Mouse (Mus musculus) heart, embryonic 15.5 days (tissue): Measurements from ENCODE around the gene Gphn. TPM values are rescaled to one million over a fixed set of nuclear protein-coding genes. Genes with fewer than 3 reads are reported as not detected.

Source experiments
- ATAC-seq: fragments of 200-750 bp; cut with Nextera tagmentation; replicated peaks from 2 replicates; pipeline ENCODE4 v1.8.0; 2017; ENCODE audit warnings: low read depth, moderate TSS enrichment; ENCODE audit not compliant: insufficient number of reproducible peaks, insufficient read depth, low FRiP score
- H3K27ac ChIP-seq: fragments of 300-500 bp; sonication (generic); 2 replicates; pipeline ENCODE4 v1.5.1; 2015; ENCODE audit warnings: mild to moderate bottlenecking, inconsistent platforms
- H3K27me3 ChIP-seq: fragments of 300-500 bp; sonication (generic); 2 replicates; pipeline ENCODE4 v1.6.1; 2015; ENCODE audit warnings: inconsistent platforms
- H3K36me3 ChIP-seq: fragments of 300-500 bp; sonication (generic); 2 replicates; pipeline ENCODE4 v1.6.1; 2015; ENCODE audit warnings: mild to moderate bottlenecking, inconsistent platforms
- H3K4me1 ChIP-seq: fragments of 300-500 bp; sonication (generic); replicated peaks from 2 replicates; pipeline ENCODE4 v1.6.1; 2015; ENCODE audit warnings: inconsistent platforms
- H3K4me2 ChIP-seq: fragments of 300-500 bp; sonication (generic); 2 replicates; pipeline ENCODE4 v1.6.1; 2015; ENCODE audit warnings: inconsistent platforms, mild to moderate bottlenecking, moderate library complexity
- H3K4me3 ChIP-seq: fragments of 300-500 bp; sonication (generic); 2 replicates; pipeline ENCODE4 v1.5.1; 2015; ENCODE audit warnings: mild to moderate bottlenecking, inconsistent platforms
- H3K9ac ChIP-seq: fragments of 300-500 bp; sonication (generic); 2 replicates; pipeline ENCODE4 v1.6.1; 2015; ENCODE audit warnings: mild to moderate bottlenecking, inconsistent platforms
- H3K9me3 ChIP-seq: fragments of 300-500 bp; sonication (generic); replicated peaks from 2 replicates; pipeline ENCODE4 v1.6.1; 2016; ENCODE audit warnings: inconsistent platforms
- WGBS: fragments of 180-500 bp; shearing (Covaris S2); methylation state at CpG from one replicate; pipeline ENCODE4 v1.1.7; 2015; ENCODE audit warnings: mixed read lengths; 5-methylcytosine and 5-hydroxymethylcytosine counted together
- polyA plus RNA-seq: library from polyadenylated mRNA; unstranded; fragments of >200 nt; fragmentation: Nextera tagmentation; extraction: Ambion mirVana; gene quantifications from 2 replicates; pipeline ENCODE4 v1.2.1, GENCODE M21; 2015

Gphn gene
- polyA plus RNA-seq, result 11.8 and 12.1 TPM in 2 replicates

GRCm38 (mm10) chr12:78225707-78226518 is at the start of gene Gphn:
Gene Gphn, plus strand, starts transcription at chr12:78226379.
- peak within 1 kb of the TSS; percentile 99 for H3K27ac ChIP-seq
- H3K4me3 ChIP-seq, result peak within 1 kb of the TSS; percentile 98
- ATAC-seq, result peak; percentile 94
- H3K4me2 ChIP-seq, result peak within 1 kb of the TSS; percentile 84
- peaks cover 4% of the 10 kb centered on the region for H3K4me1 ChIP-seq
- no peaks in the 10 kb centered on the region for H3K27me3 ChIP-seq
- H3K9ac ChIP-seq, result peak within 1 kb of the TSS; percentile 89
- WGBS, result under 1% methylated on average over 70 of the region's 70 CpGs
- no peaks in the 10 kb centered on the region for H3K9me3 ChIP-seq
- no peaks in the 10 kb centered on the region for H3K36me3 ChIP-seq

GRCm38 (mm10) chr12:78181452-78181851 is 44.7 kb upstream of the Gphn start:
- H3K27ac ChIP-seq, result no peak overlapping the region
- ATAC-seq, result no peak
- H3K36me3 ChIP-seq, result no peaks in the 10 kb centered on the region
- WGBS, result 65% methylated on average over 2 of the region's 2 CpGs
- no peak overlapping the region for H3K4me2 ChIP-seq
- no peak overlapping the region for H3K4me3 ChIP-seq
- H3K9ac ChIP-seq, result no peak overlapping the region
- H3K9me3 ChIP-seq, result no peaks in the 10 kb centered on the region
- H3K4me1 ChIP-seq, result no peaks in the 10 kb centered on the region
- H3K27me3 ChIP-seq, result no peaks in the 10 kb centered on the region

- no peak within 1 kb of the TSS for H3K4me3 ChIP-seq
- H3K4me1 ChIP-seq, result no peaks in the 10 kb centered on the region
- H3K9ac ChIP-seq, result no peak within 1 kb of the TSS
- no peak within 1 kb of the TSS for H3K27ac ChIP-seq
- no peaks in the 10 kb centered on the region for H3K36me3 ChIP-seq
- no peaks in the 10 kb centered on the region for H3K9me3 ChIP-seq
- H3K4me2 ChIP-seq, result no peak within 1 kb of the TSS
- H3K27me3 ChIP-seq, result no peaks in the 10 kb centered on the region
- ATAC-seq, result no peak
These were observed 32.2 kb upstream of the Gphn start, which contains the start of gene Gm6657 for GRCm38 (mm10) chr12:78193942-78194341. Gene Gm6657, plus strand, starts transcription at chr12:78194242.

GRCm38 (mm10) chr12:78195368-78195767 is 30.8 kb upstream of the Gphn start:
- no peaks in the 10 kb centered on the region for H3K27me3 ChIP-seq
- no peaks in the 10 kb centered on the region for H3K9me3 ChIP-seq
- no peak for ATAC-seq

GRCm38 (mm10) chr12:78203646-78204045 is 22.5 kb upstream of the Gphn start:
- Histone ChIP-seq H3K36me3 (no peaks in the 10 kb centered on the region), H3K4me1 (no peaks in the 10 kb centered on the region), H3K4me2 (no peak overlapping the region), H3K27ac (no peak overlapping the region), H3K9ac (no peak overlapping the region), H3K9me3 (no peaks in the 10 kb centered on the region), H3K4me3 (no peak overlapping the region), H3K27me3 (no peaks in the 10 kb centered on the region)
- ATAC-seq, result no peak
- 65% methylated on average over 5 of the region's 5 CpGs for WGBS

More at GRCm38 (mm10) chr12:78195368-78195767, 30.8 kb upstream of the Gphn start:
- 26% methylated on average over 2 of the region's 2 CpGs for WGBS
- H3K27ac ChIP-seq, result no peak overlapping the region
- H3K4me2 ChIP-seq, result no peak overlapping the region
- no peaks in the 10 kb centered on the region for H3K36me3 ChIP-seq
- no peak overlapping the region for H3K4me3 ChIP-seq
- H3K9ac ChIP-seq, result no peak overlapping the region
- no peaks in the 10 kb centered on the region for H3K4me1 ChIP-seq

GRCm38 (mm10) chr12:78205915-78206570 is 20.1 kb upstream of the Gphn start:
- H3K9me3 ChIP-seq, result no peaks in the 10 kb centered on the region
- H3K4me1 ChIP-seq, result no peaks in the 10 kb centered on the region
- no peaks in the 10 kb centered on the region for H3K36me3 ChIP-seq
- peak overlapping the region; percentile 47 for H3K4me2 ChIP-seq
- no peaks in the 10 kb centered on the region for H3K27me3 ChIP-seq
- H3K9ac ChIP-seq, result no peak overlapping the region
- H3K4me3 ChIP-seq, result peak overlapping the region; percentile 21; the same call in 1 of the 2 replicates
- no peak for ATAC-seq
- no peak overlapping the region for H3K27ac ChIP-seq
- 13% methylated on average over 5 of the region's 5 CpGs for WGBS

GRCm38 (mm10) chr12:78206571-78206960 is 19.6 kb upstream of the Gphn start:
- no peak overlapping the region for H3K9ac ChIP-seq
- H3K36me3 ChIP-seq, result no peaks in the 10 kb centered on the region
- H3K4me3 ChIP-seq, result no peak overlapping the region
- H3K9me3 ChIP-seq, result no peaks in the 10 kb centered on the region
- no peak for ATAC-seq
- H3K27me3 ChIP-seq, result no peaks in the 10 kb centered on the region
- H3K4me1 ChIP-seq, result no peaks in the 10 kb centered on the region
- no peak overlapping the region for H3K4me2 ChIP-seq
- no peak overlapping the region for H3K27ac ChIP-seq
- WGBS, result 71% methylated on average over 4 of the region's 4 CpGs

- Histone ChIP-seq H3K36me3 (no peaks in the 10 kb centered on the region), H3K9ac (no peak overlapping the region), H3K27ac (no peak overlapping the region), H3K27me3 (no peaks in the 10 kb centered on the region), H3K4me1 (no peaks in the 10 kb centered on the region), H3K9me3 (no peaks in the 10 kb centered on the region), H3K4me2 (no peak overlapping the region), H3K4me3 (no peak overlapping the region)
- no peak for ATAC-seq
- 87% methylated on average over 2 of the region's 2 CpGs for WGBS
These were observed 16.3 kb upstream of the Gphn start for GRCm38 (mm10) chr12:78209856-78210255.

GRCm38 (mm10) chr12:78215490-78215889 is 10.7 kb upstream of the Gphn start:
- no peak overlapping the region for H3K9ac ChIP-seq
- ATAC-seq, result no peak
- H3K36me3 ChIP-seq, result no peaks in the 10 kb centered on the region
- 70% methylated on average over 6 of the region's 6 CpGs for WGBS
- no peak overlapping the region for H3K27ac ChIP-seq
- no peaks in the 10 kb centered on the region for H3K9me3 ChIP-seq
- no peak overlapping the region for H3K4me2 ChIP-seq
- H3K4me1 ChIP-seq, result no peaks in the 10 kb centered on the region
- H3K4me3 ChIP-seq, result no peak overlapping the region
- no peaks in the 10 kb centered on the region for H3K27me3 ChIP-seq

GRCm38 (mm10) chr12:78219191-78219825 is 6.9 kb upstream of the Gphn start:
- WGBS, result 76% methylated on average over 4 of the region's 4 CpGs
- no peak overlapping the region for H3K27ac ChIP-seq
- ATAC-seq, result no peak

GRCm38 (mm10) chr12:78226519-78226875 is 318 bp downstream of the Gphn start:
- Histone ChIP-seq H3K4me3 (peak overlapping the region; percentile 98), H3K27me3 (no peaks in the 10 kb centered on the region), H3K27ac (peak overlapping the region; percentile 99), H3K9ac (peak overlapping the region; percentile 89), H3K9me3 (no peaks in the 10 kb centered on the region), H3K36me3 (no peaks in the 10 kb centered on the region), H3K4me2 (peak overlapping the region; percentile 84), H3K4me1 (peaks cover 4% of the 10 kb centered on the region)
- WGBS, result under 1% methylated on average over 47 of the region's 48 CpGs
- ATAC-seq, result peak; percentile 91

More at GRCm38 (mm10) chr12:78219191-78219825, 6.9 kb upstream of the Gphn start:
- Histone ChIP-seq H3K4me1 (no peaks in the 10 kb centered on the region), H3K27me3 (no peaks in the 10 kb centered on the region), H3K9ac (no peak overlapping the region), H3K4me2 (no peak overlapping the region), H3K4me3 (no peak overlapping the region), H3K36me3 (no peaks in the 10 kb centered on the region), H3K9me3 (no peaks in the 10 kb centered on the region)
